Mouse (Mus musculus): Measurements from ENCODE around the gene Itgav. TPM values are rescaled to one million over a fixed set of nuclear protein-coding genes. Genes with fewer than 3 reads are reported as not detected.

Gene Itgav
- total RNA-seq, 1 experiment from 2014 or later: 124 TPM

DNA sequence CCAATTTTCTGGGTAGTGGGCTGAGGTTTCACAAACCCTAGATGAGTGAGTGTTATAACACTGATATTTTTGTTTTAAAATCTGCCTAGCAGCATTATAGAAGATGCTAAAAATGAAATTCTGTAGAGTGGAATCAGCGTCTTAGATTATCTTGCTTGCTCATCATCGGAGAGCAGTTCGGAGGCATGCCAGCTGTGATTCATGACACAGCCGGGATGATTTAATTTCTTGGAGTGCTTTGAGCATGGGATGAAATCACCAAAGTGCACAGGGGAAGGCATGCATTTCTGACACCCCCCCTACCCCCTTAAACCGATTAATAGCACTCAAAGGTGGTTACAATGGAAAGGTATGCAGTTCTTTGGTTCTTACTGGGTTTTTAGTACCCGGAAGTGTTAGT lies 89.8 kb downstream of the Itgav start:
- peak; percentile 56 for DNase-seq

DNA sequence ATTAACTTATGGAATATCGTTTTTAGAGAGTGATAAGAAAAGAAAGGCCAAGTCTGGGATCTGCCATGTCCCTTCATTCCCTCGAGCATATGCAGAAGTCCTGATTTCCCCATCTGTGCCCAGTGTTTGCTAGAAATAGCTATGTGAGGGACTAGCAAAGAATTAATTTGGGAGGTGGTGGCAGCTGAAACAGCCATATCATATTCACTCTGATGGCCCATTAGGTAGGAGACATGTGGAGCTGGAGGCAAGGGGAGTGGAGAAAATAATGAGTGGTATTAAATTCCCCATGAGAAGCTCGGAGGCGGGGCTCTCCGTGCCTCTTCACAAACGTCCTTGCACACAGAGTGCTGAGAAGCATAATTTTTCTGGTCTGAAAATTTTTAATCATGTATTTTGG lies 92.0 kb downstream of the Itgav start:
- no peak for DNase-seq

DNA sequence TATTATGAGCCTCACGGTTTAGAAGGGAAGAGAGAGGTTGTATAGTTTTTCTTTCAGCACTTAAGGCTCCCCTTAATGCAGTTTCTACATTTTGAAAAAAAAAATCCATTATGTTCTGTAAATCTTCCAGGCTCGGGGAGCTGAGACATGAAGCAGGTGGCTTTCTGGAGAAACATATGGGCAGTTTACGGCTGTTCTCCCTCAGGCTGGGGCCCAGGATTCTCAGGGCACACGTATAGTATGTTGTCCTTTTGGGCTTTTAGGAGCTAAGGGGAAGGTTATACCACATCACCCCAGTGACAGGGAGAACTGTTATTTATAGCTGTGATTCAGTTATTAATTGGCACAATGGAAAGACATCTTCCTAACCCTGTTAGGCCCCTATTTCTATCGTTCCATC lies 101.0 kb downstream of the Itgav start:
- DNase-seq: no peak

DNA sequence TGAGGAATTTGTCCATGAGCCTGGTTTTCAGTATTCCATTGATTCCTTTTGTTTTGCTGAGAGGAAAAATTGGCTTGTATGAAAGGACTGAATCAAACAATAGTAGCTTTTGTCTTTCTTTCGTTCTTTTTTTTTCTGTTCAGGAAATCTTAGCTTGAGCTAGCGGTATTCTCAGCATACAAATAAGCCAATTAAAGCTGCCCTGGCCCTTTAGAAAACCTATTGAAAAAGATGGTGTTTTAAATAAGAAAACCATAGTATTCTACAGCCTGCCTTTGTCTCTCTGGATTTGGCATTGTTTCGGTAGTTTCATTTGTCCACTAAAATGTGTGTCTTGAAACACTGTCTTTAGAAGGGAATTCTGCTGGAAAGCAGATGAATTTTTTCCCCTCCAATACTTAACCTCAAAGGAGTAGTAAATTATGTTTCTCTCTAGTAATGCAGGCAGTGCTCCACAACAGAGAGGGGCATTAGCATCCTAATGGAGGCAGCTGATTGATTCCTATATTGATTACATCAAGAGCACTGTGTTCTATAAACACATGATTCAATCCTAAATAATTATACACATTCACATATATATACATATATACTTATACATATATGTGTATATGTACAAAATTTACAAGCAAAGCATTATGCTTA lies 104.8 kb downstream of the Itgav start:
- no peak for DNase-seq

DNA sequence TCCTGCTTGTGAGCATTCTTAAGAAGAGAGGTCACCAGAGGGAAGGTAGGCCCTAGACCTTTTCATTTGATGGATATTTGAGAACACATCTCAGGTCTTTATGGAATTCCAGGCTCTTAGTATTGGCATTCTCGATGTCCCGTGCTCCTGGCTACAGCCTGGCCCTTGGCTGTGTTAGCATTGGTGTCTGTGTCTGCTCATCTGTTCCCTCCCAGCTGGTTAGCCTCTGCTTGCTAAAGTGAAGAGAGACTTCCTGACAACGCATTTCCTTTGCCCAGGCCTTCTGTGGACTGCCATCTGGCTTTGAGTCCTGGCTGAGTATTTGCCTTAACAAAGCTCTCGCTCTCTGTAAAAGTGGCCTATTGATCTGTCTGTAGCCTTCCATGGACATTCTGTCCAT lies 108.7 kb downstream of the Itgav start:
- DNase-seq: no peak

DNA sequence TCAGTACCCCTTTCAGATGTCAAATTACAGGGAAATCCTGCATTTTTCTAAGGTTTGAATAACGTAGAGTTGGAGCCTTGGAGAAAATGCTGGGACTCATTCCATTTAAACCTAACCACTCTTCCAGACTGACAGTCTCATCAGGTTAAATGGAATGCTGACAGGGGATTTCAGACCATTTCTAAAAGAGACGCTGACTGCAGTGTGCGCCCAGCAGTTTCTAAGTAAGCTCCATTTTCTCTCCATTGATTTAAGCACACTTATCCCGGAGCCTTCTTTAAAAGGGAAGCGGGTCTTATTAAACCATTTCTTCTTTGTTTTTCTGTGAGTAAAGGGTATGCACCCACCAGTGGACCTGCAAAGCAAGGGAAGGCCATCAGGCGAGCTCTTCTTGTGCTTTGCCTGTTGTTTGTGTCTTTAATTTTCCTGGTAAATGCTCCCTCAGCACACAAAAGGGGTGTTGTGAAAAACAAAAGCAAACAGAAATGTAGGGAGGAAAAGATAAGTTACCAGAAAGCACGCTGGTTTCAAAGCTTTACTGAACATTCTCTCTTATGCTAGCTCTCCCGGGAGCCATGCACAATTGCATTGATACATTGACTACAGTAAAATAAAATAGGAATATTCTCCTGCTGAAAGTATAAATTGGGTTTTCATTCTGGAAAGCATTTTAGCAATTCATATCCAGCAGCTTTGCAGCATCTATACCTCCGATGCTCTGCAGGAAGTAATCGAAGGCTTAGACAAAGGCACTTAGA lies 111.3 kb downstream of the Itgav start:
- no peak for DNase-seq

DNA sequence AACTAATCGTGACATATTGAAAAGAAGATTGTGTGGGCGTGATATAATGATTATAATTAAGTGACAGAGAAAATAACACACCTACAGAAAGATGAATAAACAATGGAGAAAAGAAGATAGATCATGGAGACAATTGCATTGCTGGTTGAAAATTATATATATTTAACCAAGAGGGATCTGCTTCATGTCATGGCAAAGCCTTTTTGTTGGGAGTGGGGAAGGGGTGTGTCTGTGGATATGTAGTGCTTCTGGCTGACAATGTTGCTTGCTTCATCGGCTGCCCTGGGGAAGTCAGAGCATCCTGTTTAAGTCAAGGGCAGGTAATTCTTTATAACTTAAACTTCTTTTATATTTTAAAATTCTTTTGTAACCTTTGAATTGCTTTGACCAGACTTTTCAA lies 124.3 kb downstream of the Itgav start:
- no peak for DNase-seq

DNA sequence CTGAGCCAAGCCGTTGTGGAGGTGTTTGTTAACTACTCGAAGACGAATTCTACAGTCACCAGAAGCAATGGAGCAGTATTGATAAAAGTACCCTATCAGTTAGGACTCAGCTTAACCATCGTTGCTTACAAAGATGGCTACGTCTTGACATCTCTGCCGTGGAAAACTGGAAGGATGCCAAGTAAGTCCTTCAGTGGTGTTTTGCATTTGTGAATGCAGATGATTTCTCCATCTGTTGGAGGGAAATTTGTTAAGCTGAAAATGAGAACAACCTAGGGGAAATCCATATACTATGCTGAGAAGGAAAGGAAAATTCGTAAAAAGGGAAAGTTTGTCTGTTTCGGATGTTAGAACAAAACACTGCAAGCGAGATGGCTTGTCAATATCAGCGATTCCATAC lies 129.2 kb downstream of the Itgav start:
- no peak for DNase-seq

DNA sequence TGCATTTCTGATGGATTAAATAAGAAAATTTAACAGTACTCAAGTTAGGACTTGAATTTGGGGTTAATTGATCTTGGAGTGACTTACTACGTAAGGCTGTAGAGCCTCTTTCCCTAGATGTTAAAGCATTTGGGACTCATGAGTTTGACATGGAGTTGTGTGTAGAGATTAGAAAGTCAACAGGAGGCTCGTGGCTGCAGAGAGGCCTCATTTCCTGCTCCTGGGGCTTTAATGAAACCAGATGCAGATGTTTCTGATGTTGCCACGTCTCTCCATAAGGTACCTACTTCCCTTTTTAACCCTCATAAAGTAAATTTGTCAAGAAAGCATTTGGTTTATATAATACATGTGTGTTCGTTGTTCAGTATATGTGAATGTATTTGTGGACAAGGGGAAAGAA lies 132.0 kb downstream of the Itgav start:
- no peak for DNase-seq

Other genes starting within 250 kb of the Itgav start
- gene Zc3h15, start 80.0 kb upstream of the Itgav start, total RNA-seq (2021): 102 and 127 TPM in 2 replicates
- 3.9 and 5.7 TPM in 2 replicates for gene Fam171b, start 88.2 kb downstream of the Itgav start, total RNA-seq (2021)
- gene Zswim2, start 216.8 kb downstream of the Itgav start, total RNA-seq (2021): not detected in 2 replicates
- 1.9 and 2.0 TPM in 2 replicates for gene Gm13698, start 231.3 kb downstream of the Itgav start, total RNA-seq (2021)
- gene Gm13693, start 237.1 kb downstream of the Itgav start, total RNA-seq (2021): 1.9 and 2.0 TPM in 2 replicates
- gene Gm13695, start 242.9 kb downstream of the Itgav start, total RNA-seq (2021): not detected in 2 replicates
- gene Gm13696, start 248.7 kb downstream of the Itgav start, total RNA-seq (2021): 1.9 and 2.0 TPM in 2 replicates